Mouse (Mus musculus): Measurements from ENCODE around the gene Prrc2b. TPM values are rescaled to one million over a fixed set of nuclear protein-coding genes. Genes with fewer than 3 reads are reported as not detected.

The Prrc2b gene
- total and polyA plus RNA-seq, 2 experiments, result 5.5 to 14.7 TPM

GRCm38 (mm10) chr2:32131205-32131834 lies 19.6 kb upstream of the Prrc2b start:
- H3K27ac ChIP-seq (replicated peaks; ENCODE audit: insufficient read depth, low read depth, low read length), result no peak overlapping the region

GRCm38 (mm10) chr2:32131866-32132566 lies 18.9 kb upstream of the Prrc2b start:
- WGBS, result 77% methylated on average over 6 of the region's 6 CpGs
- Histone ChIP-seq H3K79me2 (ENCODE audit: control insufficient read depth, insufficient read depth, low read length) (no peaks in the 10 kb centered on the region), H3K9ac (ENCODE audit: low read depth, low read length) (no peak overlapping the region), H3K4me1 (ENCODE audit: control insufficient read depth, insufficient read depth, low read length) (peaks cover 5% of the 10 kb centered on the region; the same call in 1 of the 2 replicates), H3K27ac (replicated peaks; ENCODE audit: insufficient read depth, low read depth, low read length) (no peak overlapping the region), H3K27me3 (ENCODE audit: control insufficient read depth, insufficient read depth, low read length) (no peaks in the 10 kb centered on the region), H3K4me3 (ENCODE audit: insufficient read depth, low read depth, low read length) (no peak overlapping the region), H3K36me3 (ENCODE audit: control insufficient read depth, insufficient read depth, low read length) (no peaks in the 10 kb centered on the region)
- TF ChIP-seq CTCF (IDR thresholded peaks at IDR 0.05; ENCODE audit: low read depth, low read length) (no peak), POLR2A (IDR thresholded peaks at IDR 0.05; ENCODE audit: extremely low read depth, insufficient read depth, low read length) (no peak)
- no peak for DNase-seq (ENCODE audit: extremely low read depth, low read depth, low spot score)

More at GRCm38 (mm10) chr2:32131205-32131834, 19.6 kb upstream of the Prrc2b start:
- H3K79me2 ChIP-seq (ENCODE audit: control insufficient read depth, insufficient read depth, low read length), result no peaks in the 10 kb centered on the region
- H3K27me3 ChIP-seq (ENCODE audit: control insufficient read depth, insufficient read depth, low read length), result no peaks in the 10 kb centered on the region
- H3K9ac ChIP-seq (ENCODE audit: low read depth, low read length), result no peak overlapping the region
- TF ChIP-seq CTCF (IDR thresholded peaks at IDR 0.05; ENCODE audit: low read depth, low read length) (no peak), POLR2A (IDR thresholded peaks at IDR 0.05; ENCODE audit: extremely low read depth, insufficient read depth, low read length) (no peak)
- H3K4me3 ChIP-seq (ENCODE audit: insufficient read depth, low read depth, low read length), result no peak overlapping the region
- no peak for DNase-seq (ENCODE audit: extremely low read depth, low read depth, low spot score)
- H3K36me3 ChIP-seq (ENCODE audit: control insufficient read depth, insufficient read depth, low read length), result no peaks in the 10 kb centered on the region
- WGBS, result 40% methylated on average over 9 of the region's 9 CpGs
- peaks cover 5% of the 10 kb centered on the region; the same call in 1 of the 2 replicates for H3K4me1 ChIP-seq (ENCODE audit: control insufficient read depth, insufficient read depth, low read length)

DNA sequence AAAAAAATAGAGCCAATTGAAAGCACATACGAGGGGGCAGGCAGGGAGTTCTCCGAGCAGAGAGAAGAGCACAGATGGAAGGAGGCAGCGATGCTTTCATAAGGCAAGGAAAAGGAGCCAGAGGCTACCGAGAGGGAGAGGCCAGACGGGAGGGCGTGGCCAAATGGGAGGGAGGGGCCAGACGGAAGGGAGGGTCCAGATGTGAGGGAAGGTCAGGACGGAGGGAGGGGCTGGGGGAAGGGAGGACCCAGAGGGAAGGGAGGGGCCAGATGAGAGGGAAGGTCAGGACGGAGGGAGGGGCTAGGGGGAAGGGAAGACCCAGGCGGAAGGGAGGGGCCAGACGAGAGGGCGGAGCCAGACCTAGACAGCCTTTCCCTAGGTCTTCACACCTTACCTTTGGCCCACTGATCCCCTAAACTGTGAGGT lies 18.3 kb upstream of the Prrc2b start:
- Histone ChIP-seq H3K36me3 (ENCODE audit: control insufficient read depth, insufficient read depth, low read length) (no peaks in the 10 kb centered on the region), H3K4me3 (ENCODE audit: insufficient read depth, low read depth, low read length) (no peak overlapping the region), H3K9ac (ENCODE audit: low read depth, low read length) (no peak overlapping the region), H3K79me2 (ENCODE audit: control insufficient read depth, insufficient read depth, low read length) (no peaks in the 10 kb centered on the region), H3K27me3 (ENCODE audit: control insufficient read depth, insufficient read depth, low read length) (no peaks in the 10 kb centered on the region), H3K4me1 (ENCODE audit: control insufficient read depth, insufficient read depth, low read length) (peaks cover 5% of the 10 kb centered on the region; the same call in 1 of the 2 replicates), H3K27ac (replicated peaks; ENCODE audit: insufficient read depth, low read depth, low read length) (no peak overlapping the region)
- 11% methylated on average over 12 of the region's 12 CpGs for WGBS
- peak; percentile 92 for DNase-seq (ENCODE audit: extremely low read depth, low read depth, low spot score)
- TF ChIP-seq POLR2A (IDR thresholded peaks at IDR 0.05; ENCODE audit: extremely low read depth, insufficient read depth, low read length) (no peak), CTCF (IDR thresholded peaks at IDR 0.05; ENCODE audit: low read depth, low read length) (no peak)

GRCm38 (mm10) chr2:32134039-32134438 lies 16.8 kb upstream of the Prrc2b start:
- peak; percentile 77 for DNase-seq (ENCODE audit: extremely low read depth, low read depth, low spot score)
- Histone ChIP-seq H3K4me3 (ENCODE audit: insufficient read depth, low read depth, low read length) (no peak overlapping the region), H3K9ac (ENCODE audit: low read depth, low read length) (no peak overlapping the region), H3K27me3 (ENCODE audit: control insufficient read depth, insufficient read depth, low read length) (no peaks in the 10 kb centered on the region), H3K79me2 (ENCODE audit: control insufficient read depth, insufficient read depth, low read length) (no peaks in the 10 kb centered on the region), H3K36me3 (ENCODE audit: control insufficient read depth, insufficient read depth, low read length) (no peaks in the 10 kb centered on the region), H3K27ac (replicated peaks; ENCODE audit: insufficient read depth, low read depth, low read length) (no peak overlapping the region), H3K4me1 (ENCODE audit: control insufficient read depth, insufficient read depth, low read length) (peaks cover 3% of the 10 kb centered on the region; the same call in 1 of the 2 replicates)
- peak; percentile 66 for TF ChIP-seq CTCF (IDR thresholded peaks at IDR 0.05; ENCODE audit: low read depth, low read length)
- TF ChIP-seq POLR2A (IDR thresholded peaks at IDR 0.05; ENCODE audit: extremely low read depth, insufficient read depth, low read length), result no peak
- WGBS, result 4% methylated on average over 2 of the region's 2 CpGs

- H3K4me1 ChIP-seq (ENCODE audit: control insufficient read depth, insufficient read depth, low read length), result peaks cover 13% of the 10 kb centered on the region
- no peaks in the 10 kb centered on the region for H3K36me3 ChIP-seq (ENCODE audit: control insufficient read depth, insufficient read depth, low read length)
- H3K79me2 ChIP-seq (ENCODE audit: control insufficient read depth, insufficient read depth, low read length), result no peaks in the 10 kb centered on the region
- peak overlapping the region; percentile 73 for H3K9ac ChIP-seq (ENCODE audit: low read depth, low read length)
- DNase-seq (ENCODE audit: extremely low read depth, low read depth, low spot score), result peak; percentile 94
- WGBS, result 1% methylated on average over 40 of the region's 40 CpGs
- no peaks in the 10 kb centered on the region for H3K27me3 ChIP-seq (ENCODE audit: control insufficient read depth, insufficient read depth, low read length)
- peak overlapping the region; percentile 75 for H3K27ac ChIP-seq (replicated peaks; ENCODE audit: insufficient read depth, low read depth, low read length)
- H3K4me3 ChIP-seq (ENCODE audit: insufficient read depth, low read depth, low read length), result peak overlapping the region; percentile 68
- peak; percentile 86 for TF ChIP-seq POLR2A (IDR thresholded peaks at IDR 0.05; ENCODE audit: extremely low read depth, insufficient read depth, low read length)
- TF ChIP-seq CTCF (IDR thresholded peaks at IDR 0.05; ENCODE audit: low read depth, low read length), result no peak
These were observed 13.1 kb upstream of the Prrc2b start for GRCm38 (mm10) chr2:32137667-32138266.

Measured in liver, adult 2 months (tissue).